Comparison of ENCODE assay signal across 11 mouse cellular contexts in the genomic region with DNA sequence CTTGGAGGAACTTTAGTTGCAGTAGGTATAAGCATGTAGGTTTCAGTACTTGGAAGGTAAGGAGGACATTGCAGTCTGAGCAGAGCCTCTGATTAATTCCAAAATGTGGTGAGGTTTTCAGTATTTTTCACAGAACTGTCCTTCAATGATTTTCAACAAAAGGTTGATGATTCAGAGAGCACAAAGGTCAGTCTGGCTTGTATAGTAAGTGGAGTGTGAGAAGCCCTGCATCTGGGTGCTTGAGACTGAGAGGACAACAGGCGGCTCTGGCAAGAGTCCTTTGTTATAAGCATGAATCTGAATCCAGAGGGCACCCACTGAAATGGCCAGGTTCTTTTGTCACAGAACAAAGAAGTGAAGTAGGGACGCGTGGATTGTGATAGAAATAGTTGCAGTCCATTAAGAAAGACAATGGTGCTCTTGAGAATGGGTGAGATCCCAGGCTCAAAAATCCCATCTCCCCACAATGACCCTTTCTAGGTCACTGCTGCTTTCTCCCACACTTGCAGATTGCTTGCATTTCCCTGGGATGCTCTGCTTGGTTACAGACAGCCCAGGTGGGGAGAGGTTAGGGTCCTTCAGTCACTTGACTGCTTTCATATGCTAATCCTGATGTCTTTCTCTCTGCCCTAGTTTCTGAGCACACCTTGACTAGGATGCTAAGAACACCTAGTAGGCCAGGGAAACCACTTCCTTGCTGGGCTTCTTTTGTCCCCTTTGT. TPM values are rescaled to one million over a fixed set of nuclear protein-coding genes. Genes with fewer than 3 reads are reported as not detected.
"Had no signal": no experiment of that assay in that cellular context is flagged by ENCODE, and none has a peak within 500 bp of the region (broad histone marks: within the 10 kb centered on the region; RNA-seq: fewer than 3 reads in every experiment).

No protein-coding gene starts in this region.

- ATAC-seq: liver, postnatal 0 days had no signal

- DNase-seq: kidney, adult 8-10 months; kidney, postnatal 4 days; liver; liver, embryonic 13.5 days; liver, postnatal 0 days; lung, postnatal 14 days; right cerebral cortex, postnatal 4 days; spleen, adult 18-20 months; thymus, adult 2 months; thymus, postnatal 25 days had no signal

RNA-seq across cellular contexts. Expression of a gene that starts 2.8 kb away (rescaled TPM):
- polyA plus RNA-seq: macrophage had no signal
